Mouse (Mus musculus) stomach, embryonic 14.5 days (tissue): ENCODE measurements at regions not wholly inside any gene's neighbourhood (a gene's known extent, or its start where the extent isn't known, plus 50 kb on each side); places are given as distances from the start of the nearest gene placed in this dataset.

Source experiments
- ATAC-seq: fragments of 200-750 bp; cut with Nextera tagmentation; 2 replicates; pipeline ENCODE4 v1.8.0; 2017; ENCODE audit warnings: low read depth, moderate TSS enrichment; ENCODE audit not compliant: insufficient number of reproducible peaks, insufficient read depth, low FRiP score
- H3K27ac ChIP-seq: fragments of 300-500 bp; sonication (generic); 2 replicates; pipeline ENCODE4 v1.5.1; 2014; ENCODE audit warnings: mild to moderate bottlenecking, low read length, moderate library complexity, mixed read lengths
- H3K27me3 ChIP-seq: fragments of 300-500 bp; sonication (generic); 2 replicates; pipeline ENCODE4 v1.6.1; 2014; ENCODE audit warnings: low read length, control low read depth, mixed read lengths; ENCODE audit not compliant: control insufficient read depth, insufficient read depth
- H3K36me3 ChIP-seq: fragments of 300-500 bp; sonication (generic); 2 replicates; pipeline ENCODE4 v1.6.1; 2014; ENCODE audit warnings: mild to moderate bottlenecking, control low read depth, low read length, moderate library complexity, mixed read lengths; ENCODE audit not compliant: control insufficient read depth, insufficient read depth
- H3K4me1 ChIP-seq: fragments of 300-500 bp; sonication (generic); 2 replicates; pipeline ENCODE4 v1.6.1; 2014; ENCODE audit warnings: low read length, control low read depth, mixed read lengths; ENCODE audit not compliant: control insufficient read depth, insufficient read depth
- H3K4me2 ChIP-seq: fragments of 300-500 bp; sonication (generic); replicated peaks from 2 replicates; pipeline ENCODE4 v1.6.1; 2014; ENCODE audit warnings: low read depth, low read length, control low read depth
- H3K4me3 ChIP-seq: fragments of 300-500 bp; sonication (generic); 2 replicates; pipeline ENCODE4 v1.5.1; 2014; ENCODE audit warnings: low read depth, low read length, control low read depth
- H3K9ac ChIP-seq: fragments of 300-500 bp; sonication (generic); replicated peaks from 2 replicates; pipeline ENCODE4 v1.6.1; 2014; ENCODE audit warnings: low read depth, mild to moderate bottlenecking, control low read depth, low read length, moderate library complexity, mixed read lengths
- H3K9me3 ChIP-seq: fragments of 300-500 bp; sonication (generic); 2 replicates; pipeline ENCODE4 v1.6.1; 2016; ENCODE audit warnings: low read depth, low read length, control low read depth; ENCODE audit not compliant: control insufficient read depth
- WGBS: fragments of 180-500 bp; shearing (Covaris S2); extraction: QIAGEN DNeasy Blood & Tissue Kit; methylation state at CpG from one replicate; pipeline ENCODE4 v1.1.7; 2014; 5-methylcytosine and 5-hydroxymethylcytosine counted together

DNA sequence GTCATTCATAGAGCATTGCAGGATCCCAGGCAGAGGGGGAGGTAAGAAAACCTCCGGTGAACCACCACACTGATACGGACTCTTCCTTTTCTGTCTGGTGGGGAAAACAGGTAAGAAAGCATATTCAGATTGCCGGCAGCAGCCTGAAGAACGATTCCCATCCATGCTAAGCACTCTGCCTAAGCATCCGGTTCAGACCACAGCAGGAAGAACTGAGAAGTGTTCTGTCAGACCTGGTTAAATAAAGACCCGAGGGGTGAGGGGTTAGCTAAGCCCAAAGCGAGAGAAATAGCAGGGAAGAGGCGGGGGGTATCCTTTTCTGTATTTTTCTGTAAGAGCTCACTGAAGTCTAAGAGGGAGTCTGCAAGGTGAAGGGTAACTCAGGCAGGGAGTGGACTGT is 342.1 kb downstream of the Rapgef2 start:
- Histone ChIP-seq H3K36me3 (no peaks in the 10 kb centered on the region), H3K4me1 (no peaks in the 10 kb centered on the region), H3K27ac (no peak overlapping the region), H3K4me3 (no peak overlapping the region), H3K9me3 (no peaks in the 10 kb centered on the region), H3K4me2 (no peak overlapping the region), H3K9ac (no peak overlapping the region), H3K27me3 (no peaks in the 10 kb centered on the region)
- no peak for ATAC-seq
- 66% methylated on average over 8 of the region's 8 CpGs for WGBS

DNA sequence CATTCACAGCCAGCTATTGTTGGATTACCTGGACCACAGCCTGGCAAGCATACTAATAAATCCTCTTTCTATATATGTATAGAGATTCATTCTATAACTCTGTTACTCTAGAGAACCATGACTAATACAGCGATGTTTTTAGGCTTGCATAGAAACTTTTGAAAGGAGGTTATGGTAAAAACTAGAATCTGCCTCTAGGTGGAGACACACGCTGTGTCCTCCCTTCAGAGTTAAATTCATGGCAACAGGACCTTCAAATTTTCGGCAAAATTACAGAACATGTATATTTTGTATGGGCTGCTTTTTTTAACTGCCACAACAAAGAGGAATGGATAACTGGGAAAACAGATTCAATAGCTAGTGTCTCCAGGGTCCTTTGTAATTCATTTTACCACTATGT is 353.3 kb downstream of the Rapgef2 start:
- no peaks in the 10 kb centered on the region for H3K4me1 ChIP-seq
- H3K27ac ChIP-seq: no peak overlapping the region
- H3K9ac ChIP-seq: no peak overlapping the region
- no peaks in the 10 kb centered on the region for H3K9me3 ChIP-seq
- no peak overlapping the region for H3K4me3 ChIP-seq
- H3K4me2 ChIP-seq: no peak overlapping the region
- ATAC-seq: no peak
- 73% methylated on average over 3 of the region's 3 CpGs for WGBS
- H3K36me3 ChIP-seq: no peaks in the 10 kb centered on the region
- no peaks in the 10 kb centered on the region for H3K27me3 ChIP-seq

DNA sequence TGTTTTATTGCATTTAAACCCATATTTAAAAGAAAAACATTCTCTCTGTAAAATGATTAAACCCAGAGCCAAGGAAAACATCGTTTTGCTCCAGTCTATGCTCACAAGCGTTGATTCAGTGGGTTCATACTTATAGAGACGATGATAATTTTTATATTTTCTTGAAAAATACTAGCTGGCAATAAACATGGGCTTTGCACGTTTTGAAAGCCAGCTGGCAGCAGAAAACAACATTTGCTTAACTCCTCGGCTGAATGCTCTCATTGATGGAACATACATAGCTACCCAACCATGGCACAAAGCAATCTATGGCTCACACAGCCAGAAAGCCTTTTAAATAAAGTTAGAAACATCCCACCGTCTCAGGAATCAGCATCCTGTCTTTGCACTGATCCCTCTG is 366.5 kb downstream of the Rapgef2 start:
- H3K4me3 ChIP-seq: no peak overlapping the region
- no peak overlapping the region for H3K27ac ChIP-seq
- H3K4me1 ChIP-seq: no peaks in the 10 kb centered on the region
- H3K9ac ChIP-seq: no peak overlapping the region
- no peaks in the 10 kb centered on the region for H3K36me3 ChIP-seq
- H3K4me2 ChIP-seq: no peak overlapping the region
- ATAC-seq: no peak
- no peaks in the 10 kb centered on the region for H3K27me3 ChIP-seq
- no peaks in the 10 kb centered on the region for H3K9me3 ChIP-seq
- 56% methylated on average over 6 of the region's 6 CpGs for WGBS

- Histone ChIP-seq H3K4me2 (peak overlapping the region; percentile 42), H3K9me3 (no peaks in the 10 kb centered on the region), H3K27ac (no peak overlapping the region), H3K36me3 (no peaks in the 10 kb centered on the region), H3K9ac (no peak overlapping the region), H3K27me3 (no peaks in the 10 kb centered on the region), H3K4me3 (no peak overlapping the region), H3K4me1 (no peaks in the 10 kb centered on the region)
- WGBS: 21% methylated on average over 12 of the region's 12 CpGs
- ATAC-seq: no peak
Measured at GRCm38 (mm10) chr3:78919407-78919806, 366.9 kb downstream of the Rapgef2 start.

DNA sequence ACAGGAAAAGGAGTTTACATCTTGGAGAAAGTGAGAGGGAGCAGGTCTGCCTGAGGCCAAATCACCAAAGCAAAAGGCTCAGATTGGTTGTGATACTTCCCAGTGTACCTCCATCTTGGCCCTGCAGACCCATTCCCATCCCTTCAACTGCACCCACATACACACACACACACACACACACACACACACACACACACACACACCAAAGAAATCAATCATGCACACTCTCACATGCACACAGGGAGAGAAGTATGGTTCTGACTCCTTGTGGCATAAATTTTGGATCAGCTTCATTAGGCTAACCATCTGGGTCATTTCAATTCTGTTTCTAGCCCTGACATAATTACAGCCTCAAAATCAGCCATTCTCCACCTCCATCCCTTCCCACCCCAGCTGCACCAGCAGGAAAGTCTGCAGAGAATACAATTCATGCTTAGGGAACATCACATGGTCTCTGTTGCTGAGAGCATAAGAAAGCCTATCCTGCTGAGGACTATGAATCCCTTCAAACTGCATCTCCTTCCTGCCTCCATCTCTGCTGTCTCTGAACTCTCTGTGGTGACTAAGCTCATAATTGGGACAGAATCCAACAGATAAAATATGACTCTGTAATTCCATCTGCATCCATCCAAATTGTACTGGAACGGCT is 378.0 kb downstream of the Rapgef2 start:
- H3K4me1 ChIP-seq: no peaks in the 10 kb centered on the region
- ATAC-seq: peak; percentile 46; the same call in 1 of the 2 replicates
- no peak overlapping the region for H3K4me3 ChIP-seq
- H3K9me3 ChIP-seq: no peaks in the 10 kb centered on the region
- 45% methylated on average over 1 of the region's 1 CpGs for WGBS
- no peak overlapping the region for H3K4me2 ChIP-seq
- no peaks in the 10 kb centered on the region for H3K36me3 ChIP-seq
- no peak overlapping the region for H3K27ac ChIP-seq
- no peak overlapping the region for H3K9ac ChIP-seq
- no peaks in the 10 kb centered on the region for H3K27me3 ChIP-seq

DNA sequence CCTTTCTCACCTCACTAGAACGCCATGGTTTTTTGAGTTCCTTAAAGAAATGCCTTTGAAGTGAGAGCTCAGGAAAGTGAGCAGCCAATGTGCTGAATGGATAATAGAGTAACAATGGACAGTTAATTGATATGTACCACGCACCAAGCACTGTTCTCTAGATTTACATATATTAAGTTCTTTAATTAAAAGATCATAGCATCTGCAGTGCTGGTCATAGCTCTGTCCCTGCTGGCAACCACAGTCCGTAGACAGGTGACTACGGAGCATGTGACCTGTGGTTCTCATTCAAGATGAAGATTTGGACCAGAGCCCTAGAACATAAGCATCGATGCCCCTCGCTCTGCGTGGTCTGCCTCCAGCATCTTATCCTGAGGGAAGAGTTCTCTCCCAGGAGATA is 378.5 kb downstream of the Rapgef2 start:
- WGBS: 86% methylated on average over 7 of the region's 7 CpGs
- ATAC-seq: no peak
- no peak overlapping the region for H3K4me3 ChIP-seq

DNA sequence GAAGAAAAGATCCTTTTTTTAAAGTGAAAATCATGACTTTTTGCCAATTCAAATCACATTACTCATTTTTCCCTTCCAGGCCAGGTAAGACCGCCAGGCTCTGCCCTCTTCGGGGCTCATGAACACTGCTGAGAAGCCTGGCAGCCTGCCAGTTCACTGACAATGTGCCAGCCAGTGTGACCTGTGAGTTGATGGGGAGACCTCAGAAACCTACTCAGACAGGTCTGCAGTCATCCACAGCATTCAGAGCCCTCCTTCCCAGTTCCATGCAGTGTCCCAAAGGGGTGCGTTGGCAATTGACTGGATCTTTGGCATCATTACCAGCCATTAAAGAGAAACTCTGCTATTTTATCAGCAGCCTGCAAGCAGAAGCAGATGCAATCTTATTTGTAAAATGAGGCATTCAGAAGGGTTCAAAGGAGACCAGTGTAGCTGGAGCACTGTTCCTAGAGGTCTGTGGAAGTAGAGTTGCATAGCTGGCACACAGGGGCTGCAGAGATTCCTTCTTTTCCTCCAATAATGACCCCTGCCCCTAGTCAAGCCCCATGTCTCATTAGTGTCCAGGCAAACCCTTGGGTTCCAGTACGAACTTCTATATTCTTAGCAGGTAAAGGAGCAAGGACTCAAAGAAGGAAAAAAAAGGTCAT is 384.4 kb downstream of the Rapgef2 start:
- no peaks in the 10 kb centered on the region for H3K27me3 ChIP-seq
- H3K9me3 ChIP-seq: no peaks in the 10 kb centered on the region
- ATAC-seq: peak; percentile 58; the same call in 1 of the 2 replicates
- no peak overlapping the region for H3K4me3 ChIP-seq
- no peak overlapping the region for H3K4me2 ChIP-seq
- H3K4me1 ChIP-seq: peaks cover 3% of the 10 kb centered on the region; the same call in 1 of the 2 replicates
- no peak overlapping the region for H3K27ac ChIP-seq
- no peak overlapping the region for H3K9ac ChIP-seq
- WGBS: 47% methylated on average over 4 of the region's 4 CpGs
- H3K36me3 ChIP-seq: no peaks in the 10 kb centered on the region

More for the DNA sequence above, 378.5 kb downstream of the Rapgef2 start:
- H3K9ac ChIP-seq: no peak overlapping the region
- H3K27me3 ChIP-seq: no peaks in the 10 kb centered on the region
- no peaks in the 10 kb centered on the region for H3K36me3 ChIP-seq
- no peaks in the 10 kb centered on the region for H3K9me3 ChIP-seq
- H3K27ac ChIP-seq: no peak overlapping the region
- no peak overlapping the region for H3K4me2 ChIP-seq
- no peaks in the 10 kb centered on the region for H3K4me1 ChIP-seq

GRCm38 (mm10) chr3:78901016-78901837 is 385.1 kb downstream of the Rapgef2 start:
- Histone ChIP-seq H3K4me3 (no peak overlapping the region), H3K9ac (no peak overlapping the region), H3K36me3 (no peaks in the 10 kb centered on the region), H3K9me3 (no peaks in the 10 kb centered on the region), H3K4me2 (peak overlapping the region; percentile 22; the same call in 1 of the 2 replicates), H3K27ac (peak overlapping the region; percentile 7; the same call in 1 of the 2 replicates), H3K27me3 (no peaks in the 10 kb centered on the region), H3K4me1 (peaks cover 3% of the 10 kb centered on the region; the same call in 1 of the 2 replicates)
- WGBS: 20% methylated on average over 11 of the region's 11 CpGs
- ATAC-seq: no peak
